Mouse (Mus musculus) C2C12 (cell line): Measurements from ENCODE around the gene Serinc3. TPM values are rescaled to one million over a fixed set of nuclear protein-coding genes. Genes with fewer than 3 reads are reported as not detected.

Experiments used
- H3K27me3 ChIP-seq: one replicate; pipeline ENCODE4 v1.6.1; 2011; ENCODE audit not compliant: control insufficient read depth, insufficient read depth, insufficient read length
- H3K36me3 ChIP-seq: one replicate; pipeline ENCODE4 v1.6.1; 2011; ENCODE audit not compliant: control insufficient read depth, insufficient read depth
- H3K4me3 ChIP-seq: one replicate; pipeline ENCODE4 v1.5.1; 2011; ENCODE audit warnings: mild to moderate bottlenecking, control low read depth; ENCODE audit not compliant: poor library complexity, insufficient read depth, severe bottlenecking
- H3K79me2 ChIP-seq: one replicate; pipeline ENCODE4 v1.6.1; 2011; ENCODE audit not compliant: control insufficient read depth, insufficient read depth
- H3K79me3 ChIP-seq: one replicate; pipeline ENCODE4 v1.6.1; 2011; ENCODE audit warnings: low read depth, control low read depth
- H3ac ChIP-seq: one replicate; pipeline ENCODE3; 2011; ENCODE audit warnings: low read depth; ENCODE audit not compliant: control insufficient read depth, insufficient read length
- CEBPB ChIP-seq: IDR thresholded peaks from one replicate; pipeline ENCODE4 v1.6.1; 2011; ENCODE audit warnings: low read depth, mild to moderate bottlenecking, control low read depth, moderate library complexity
- CTCF ChIP-seq: IDR thresholded peaks from one replicate; pipeline ENCODE4 v1.5.1; 2011; ENCODE audit not compliant: control insufficient read depth, insufficient read depth, insufficient read length
- FOSL1 ChIP-seq: IDR thresholded peaks from one replicate; pipeline ENCODE4 v1.8.0; 2011; ENCODE audit warnings: mild to moderate bottlenecking, low read length; ENCODE audit not compliant: poor library complexity, insufficient read depth, severe bottlenecking
- MAX ChIP-seq: IDR thresholded peaks from one replicate; pipeline ENCODE4 v1.6.1; 2011; ENCODE audit warnings: mild to moderate bottlenecking, control low read depth
- MYOD1 ChIP-seq: IDR thresholded peaks from one replicate; pipeline ENCODE4 v1.6.1; 2011; ENCODE audit warnings: low read depth; ENCODE audit not compliant: control insufficient read depth, insufficient read length
- MYOG ChIP-seq: IDR thresholded peaks from one replicate; pipeline ENCODE4 v1.6.1; 2011; ENCODE audit not compliant: control insufficient read depth, insufficient read length; ENCODE audit errors: extremely low read depth
- USF1 ChIP-seq: IDR thresholded peaks from one replicate; pipeline ENCODE4 v1.6.1; 2011; ENCODE audit warnings: low read depth, mild to moderate bottlenecking, control low read depth, moderate library complexity
- polyA plus RNA-seq: library from polyadenylated mRNA; unstranded; fragments of >200 nt; fragmentation: generic; extraction: Trizol; gene quantifications from one replicate; pipeline ENCODE4 v1.2.1, GENCODE M21; 2012; ENCODE audit warnings: missing spikeins

Serinc3 gene
- polyA plus RNA-seq, 1 experiment: 29.4 TPM

DNA sequence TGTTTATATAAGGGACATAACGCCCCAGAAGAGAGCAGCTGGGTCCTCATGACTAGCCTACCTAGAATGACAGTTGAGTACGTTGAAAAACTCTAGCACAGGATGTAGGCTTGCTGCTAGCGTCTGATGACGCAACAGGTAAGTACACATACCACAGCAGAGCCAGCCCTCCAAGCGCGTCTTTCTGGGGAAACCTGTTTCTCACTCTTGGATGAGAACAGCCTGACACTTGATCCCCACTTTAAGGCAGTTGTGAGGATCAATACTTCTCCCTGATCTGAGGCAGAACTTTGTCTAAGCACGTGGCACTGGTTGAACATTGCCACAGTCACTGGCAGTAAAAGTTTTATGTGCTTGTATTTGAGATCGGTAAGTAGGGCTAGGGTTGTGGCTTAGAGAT is 24.5 kb downstream of the Serinc3 start:
- TF ChIP-seq MYOD1 (no peak), MAX (no peak), MYOG (no peak), USF1 (no peak), CEBPB (no peak), CTCF (no peak), FOSL1 (no peak)
- no peaks in the 10 kb centered on the region for H3K79me3 ChIP-seq

DNA sequence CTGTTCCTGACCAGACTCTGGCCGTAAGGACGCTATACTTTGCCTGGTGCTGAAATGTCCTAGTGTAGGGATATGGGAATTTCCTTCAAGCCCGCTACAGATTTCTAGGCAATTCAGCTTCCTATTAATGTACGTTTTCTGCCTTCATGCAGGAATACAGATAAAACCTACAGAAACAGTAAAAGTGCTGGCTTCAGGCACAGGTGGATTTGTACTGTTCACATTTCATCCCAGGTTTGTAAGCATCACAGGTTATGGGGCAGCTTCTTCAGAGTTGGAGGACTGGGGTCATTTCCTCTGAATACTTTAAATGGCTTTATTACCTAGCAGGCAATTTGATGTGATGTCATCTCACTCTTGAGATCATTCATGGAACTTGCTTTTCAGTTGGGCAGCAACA is 27.1 kb downstream of the Serinc3 start:
- no peaks in the 10 kb centered on the region for H3K79me3 ChIP-seq
- H3K4me3 ChIP-seq: no peak overlapping the region
- H3K36me3 ChIP-seq: peaks cover 48% of the 10 kb centered on the region
- no peaks in the 10 kb centered on the region for H3K27me3 ChIP-seq
- no peak overlapping the region for H3ac ChIP-seq
- TF ChIP-seq CEBPB (no peak), MYOD1 (no peak), MYOG (no peak), USF1 (no peak), CTCF (no peak), FOSL1 (no peak), MAX (no peak)
- H3K79me2 ChIP-seq: no peaks in the 10 kb centered on the region

More for the DNA sequence above, 24.5 kb downstream of the Serinc3 start:
- H3K4me3 ChIP-seq: no peak overlapping the region
- peaks cover 37% of the 10 kb centered on the region for H3K36me3 ChIP-seq
- H3K27me3 ChIP-seq: no peaks in the 10 kb centered on the region
- H3ac ChIP-seq: no peak overlapping the region
- H3K79me2 ChIP-seq: no peaks in the 10 kb centered on the region

DNA sequence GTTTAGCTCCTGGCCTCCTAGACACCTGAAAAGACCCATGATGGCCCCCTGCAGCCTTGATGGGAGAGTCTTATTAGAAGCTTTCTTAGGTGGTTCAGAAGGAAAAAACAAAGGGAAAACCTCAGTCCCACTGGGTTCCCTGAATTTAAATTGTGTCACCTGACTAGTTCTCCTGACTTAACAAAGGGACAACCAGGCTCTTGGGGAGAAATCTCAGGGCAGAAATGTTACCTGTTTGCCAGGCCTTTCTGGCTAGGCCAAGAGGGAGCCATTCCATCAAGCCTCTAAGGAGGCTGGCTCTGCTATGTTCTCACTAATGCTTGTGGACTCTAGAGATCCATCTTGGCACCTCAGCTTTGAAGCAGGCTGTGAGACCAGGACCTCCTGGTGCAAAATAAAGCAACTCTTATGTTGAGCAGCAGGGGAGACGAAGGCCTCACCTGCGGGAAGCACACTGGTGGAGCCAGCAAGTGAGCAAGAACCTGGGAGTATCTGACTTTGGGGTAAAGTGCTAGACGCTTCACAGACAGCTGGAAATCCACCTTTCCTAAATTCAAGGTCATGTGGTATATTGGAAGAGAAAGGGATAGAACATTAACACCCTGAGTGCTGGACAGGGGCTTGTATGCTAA is 27.6 kb downstream of the Serinc3 start:
- Histone ChIP-seq H3K79me3 (no peaks in the 10 kb centered on the region), H3K36me3 (peaks cover 53% of the 10 kb centered on the region), H3ac (no peak overlapping the region), H3K27me3 (no peaks in the 10 kb centered on the region), H3K4me3 (no peak overlapping the region), H3K79me2 (no peaks in the 10 kb centered on the region)
- TF ChIP-seq FOSL1 (no peak), CTCF (no peak), MAX (no peak), CEBPB (no peak), MYOG (no peak), USF1 (no peak), MYOD1 (no peak)

DNA sequence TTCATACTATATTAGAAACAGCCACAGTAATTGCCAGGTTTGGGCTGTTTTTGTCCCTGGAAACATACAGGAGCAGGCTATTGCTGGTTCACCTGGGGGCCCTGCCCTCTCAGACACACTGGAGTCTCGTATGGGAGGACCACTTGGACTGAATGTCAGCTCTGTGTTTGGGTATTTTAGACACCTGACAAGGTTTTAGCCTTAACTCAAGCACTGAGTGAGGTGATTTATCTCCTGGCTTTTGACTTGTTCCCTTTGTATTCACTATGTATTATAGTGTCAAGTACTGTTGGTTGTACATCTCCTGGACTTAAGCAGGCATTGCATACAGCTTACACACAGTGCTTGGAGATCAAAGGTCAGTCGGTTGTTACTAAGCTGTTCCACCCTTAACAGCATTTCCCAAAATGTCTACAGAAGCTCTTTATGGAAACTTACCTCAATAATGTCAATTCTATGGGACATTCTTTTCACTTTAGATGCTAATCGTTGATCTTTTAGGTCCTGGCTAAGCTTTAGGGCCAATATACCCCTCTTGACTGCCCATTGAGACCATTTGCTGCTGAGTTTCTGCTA is 28.2 kb downstream of the Serinc3 start:
- TF ChIP-seq CTCF: no peak
- no peak for TF ChIP-seq MAX
- TF ChIP-seq USF1: no peak
- no peak for TF ChIP-seq MYOG
- peaks cover 59% of the 10 kb centered on the region for H3K36me3 ChIP-seq
- H3ac ChIP-seq: no peak overlapping the region
- H3K4me3 ChIP-seq: no peak overlapping the region
- no peaks in the 10 kb centered on the region for H3K79me2 ChIP-seq
- no peaks in the 10 kb centered on the region for H3K79me3 ChIP-seq
- no peaks in the 10 kb centered on the region for H3K27me3 ChIP-seq

DNA sequence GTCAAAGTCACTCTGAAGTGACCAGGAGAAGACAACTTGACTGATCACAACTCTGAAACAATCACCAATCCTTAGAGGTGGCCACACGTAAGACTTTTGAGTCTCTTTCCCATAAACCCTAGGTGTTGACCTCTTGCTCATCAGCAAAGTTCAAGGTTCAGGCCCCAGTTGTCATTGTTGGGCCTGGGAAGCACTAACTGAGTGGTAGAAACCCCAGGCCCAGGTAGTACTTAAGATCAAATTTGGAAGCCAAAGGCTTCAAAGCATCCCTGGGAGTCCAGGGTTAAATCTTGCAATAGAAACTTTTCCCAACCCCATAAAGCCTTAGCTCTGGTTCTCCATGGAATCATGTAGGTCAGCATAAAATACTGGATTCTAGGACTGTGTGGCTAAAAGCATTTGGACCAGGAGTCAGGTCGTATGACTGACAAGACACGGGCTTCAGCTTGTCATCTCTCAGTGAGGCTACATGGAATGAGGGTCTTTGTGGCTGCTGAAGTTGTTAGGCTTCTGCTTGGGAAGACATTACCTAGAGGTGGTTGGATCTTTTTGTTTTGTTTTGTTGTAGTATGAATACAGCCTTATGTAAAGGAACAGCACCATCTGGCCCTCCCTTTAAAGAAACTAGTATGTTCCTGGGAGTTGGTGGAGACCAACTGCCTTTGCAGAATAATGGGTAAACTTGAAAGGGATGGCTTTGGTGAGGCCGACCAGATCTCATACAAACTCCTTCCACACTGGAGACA is 28.9 kb downstream of the Serinc3 start:
- Histone ChIP-seq H3K36me3 (peaks cover 66% of the 10 kb centered on the region), H3K79me3 (no peaks in the 10 kb centered on the region), H3K4me3 (no peak overlapping the region), H3ac (no peak overlapping the region), H3K79me2 (no peaks in the 10 kb centered on the region), H3K27me3 (no peaks in the 10 kb centered on the region)
- no peak for TF ChIP-seq CTCF
- no peak for TF ChIP-seq USF1
- no peak for TF ChIP-seq MYOD1
- TF ChIP-seq MAX: no peak
- no peak for TF ChIP-seq CEBPB
- TF ChIP-seq MYOG: no peak
- TF ChIP-seq FOSL1: no peak
